Mouse (Mus musculus) C2C12 (cell line): Measurements from ENCODE around the gene Cacna1a. TPM values are rescaled to one million over a fixed set of nuclear protein-coding genes. Genes with fewer than 3 reads are reported as not detected.

Source experiments
- H3K27me3 ChIP-seq: one replicate; pipeline ENCODE4 v1.6.1; 2011; ENCODE audit not compliant: control insufficient read depth, insufficient read depth, insufficient read length
- H3K36me3 ChIP-seq: one replicate; pipeline ENCODE4 v1.6.1; 2011; ENCODE audit not compliant: control insufficient read depth, insufficient read depth
- H3K4me3 ChIP-seq: one replicate; pipeline ENCODE4 v1.5.1; 2011; ENCODE audit warnings: mild to moderate bottlenecking, control low read depth; ENCODE audit not compliant: poor library complexity, insufficient read depth, severe bottlenecking
- H3K79me2 ChIP-seq: one replicate; pipeline ENCODE4 v1.6.1; 2011; ENCODE audit not compliant: control insufficient read depth, insufficient read depth
- H3K79me3 ChIP-seq: one replicate; pipeline ENCODE4 v1.6.1; 2011; ENCODE audit warnings: low read depth, control low read depth
- H3ac ChIP-seq: one replicate; pipeline ENCODE3; 2011; ENCODE audit warnings: low read depth; ENCODE audit not compliant: control insufficient read depth, insufficient read length
- CEBPB ChIP-seq: IDR thresholded peaks from one replicate; pipeline ENCODE4 v1.6.1; 2011; ENCODE audit warnings: low read depth, mild to moderate bottlenecking, control low read depth, moderate library complexity
- CTCF ChIP-seq: IDR thresholded peaks from one replicate; pipeline ENCODE4 v1.5.1; 2011; ENCODE audit not compliant: control insufficient read depth, insufficient read depth, insufficient read length
- FOSL1 ChIP-seq: IDR thresholded peaks from one replicate; pipeline ENCODE4 v1.8.0; 2011; ENCODE audit warnings: mild to moderate bottlenecking, low read length; ENCODE audit not compliant: poor library complexity, insufficient read depth, severe bottlenecking
- MAX ChIP-seq: IDR thresholded peaks from one replicate; pipeline ENCODE4 v1.6.1; 2011; ENCODE audit warnings: mild to moderate bottlenecking, control low read depth
- MYOD1 ChIP-seq: IDR thresholded peaks from one replicate; pipeline ENCODE4 v1.6.1; 2011; ENCODE audit warnings: low read depth; ENCODE audit not compliant: control insufficient read depth, insufficient read length
- MYOG ChIP-seq: IDR thresholded peaks from one replicate; pipeline ENCODE4 v1.6.1; 2011; ENCODE audit not compliant: control insufficient read depth, insufficient read length; ENCODE audit errors: extremely low read depth
- USF1 ChIP-seq: IDR thresholded peaks from one replicate; pipeline ENCODE4 v1.6.1; 2011; ENCODE audit warnings: low read depth, mild to moderate bottlenecking, control low read depth, moderate library complexity
- polyA plus RNA-seq: library from polyadenylated mRNA; unstranded; fragments of >200 nt; fragmentation: generic; extraction: Trizol; gene quantifications from one replicate; pipeline ENCODE4 v1.2.1, GENCODE M21; 2012; ENCODE audit warnings: missing spikeins

Gene Cacna1a
- polyA plus RNA-seq, 1 experiment, result 3.1 TPM

- H3K4me3 ChIP-seq, result no peak overlapping the region
- H3K27me3 ChIP-seq, result no peaks in the 10 kb centered on the region
- H3K36me3 ChIP-seq, result no peaks in the 10 kb centered on the region
- no peaks in the 10 kb centered on the region for H3K79me3 ChIP-seq
- H3ac ChIP-seq, result no peak overlapping the region
- H3K79me2 ChIP-seq, result no peaks in the 10 kb centered on the region
- TF ChIP-seq MYOD1 (peak; percentile 30), CEBPB (peak; percentile 66), CTCF (no peak), MAX (peak; percentile 77)
Measured at GRCm38 (mm10) chr8:84381676-84382075, 6.6 kb upstream of the Cacna1a start.

- Histone ChIP-seq H3K27me3 (no peaks in the 10 kb centered on the region), H3ac (no peak overlapping the region), H3K79me3 (no peaks in the 10 kb centered on the region), H3K4me3 (no peak overlapping the region), H3K79me2 (no peaks in the 10 kb centered on the region), H3K36me3 (no peaks in the 10 kb centered on the region)
- TF ChIP-seq CEBPB (no peak), USF1 (no peak), MAX (no peak), FOSL1 (no peak), MYOD1 (no peak), MYOG (no peak), CTCF (no peak)
Measured at GRCm38 (mm10) chr8:84388773-84389172, 533 bp downstream of the Cacna1a start.

- no peaks in the 10 kb centered on the region for H3K79me2 ChIP-seq
- no peaks in the 10 kb centered on the region for H3K36me3 ChIP-seq
- H3K4me3 ChIP-seq, result no peak overlapping the region
- no peaks in the 10 kb centered on the region for H3K79me3 ChIP-seq
- no peaks in the 10 kb centered on the region for H3K27me3 ChIP-seq
- TF ChIP-seq MYOG (no peak), CTCF (no peak), CEBPB (no peak), USF1 (no peak), FOSL1 (no peak), MAX (no peak), MYOD1 (no peak)
- no peak overlapping the region for H3ac ChIP-seq
Measured at GRCm38 (mm10) chr8:84389173-84389572, 933 bp downstream of the Cacna1a start.

- no peak for TF ChIP-seq FOSL1
- no peak for TF ChIP-seq CTCF
- TF ChIP-seq MAX, result no peak
- no peak for TF ChIP-seq USF1
- TF ChIP-seq MYOG, result no peak
- Histone ChIP-seq H3K79me2 (no peaks in the 10 kb centered on the region), H3K36me3 (no peaks in the 10 kb centered on the region), H3K79me3 (no peaks in the 10 kb centered on the region), H3K4me3 (no peak overlapping the region), H3K27me3 (no peaks in the 10 kb centered on the region), H3ac (no peak overlapping the region)
Measured at GRCm38 (mm10) chr8:84391611-84392010, 3.4 kb downstream of the Cacna1a start.

- H3K79me2 ChIP-seq, result no peaks in the 10 kb centered on the region
- H3ac ChIP-seq, result no peak overlapping the region
- no peaks in the 10 kb centered on the region for H3K36me3 ChIP-seq
- H3K79me3 ChIP-seq, result no peaks in the 10 kb centered on the region
- H3K4me3 ChIP-seq, result no peak overlapping the region
- no peak for TF ChIP-seq MYOG
- no peak for TF ChIP-seq CTCF
- no peak for TF ChIP-seq MAX
- no peak for TF ChIP-seq FOSL1
- no peak for TF ChIP-seq MYOD1
- no peak for TF ChIP-seq USF1
- no peak for TF ChIP-seq CEBPB
- H3K27me3 ChIP-seq, result no peaks in the 10 kb centered on the region
Measured at GRCm38 (mm10) chr8:84395751-84396457, 7.7 kb downstream of the Cacna1a start.
